Mouse (Mus musculus): Measurements from ENCODE around the gene Cep290. TPM values are rescaled to one million over a fixed set of nuclear protein-coding genes. Genes with fewer than 3 reads are reported as not detected.

Cep290 gene
- total and polyA plus RNA-seq, 3 experiments, result 0.30 TPM; not detected in 2

DNA sequence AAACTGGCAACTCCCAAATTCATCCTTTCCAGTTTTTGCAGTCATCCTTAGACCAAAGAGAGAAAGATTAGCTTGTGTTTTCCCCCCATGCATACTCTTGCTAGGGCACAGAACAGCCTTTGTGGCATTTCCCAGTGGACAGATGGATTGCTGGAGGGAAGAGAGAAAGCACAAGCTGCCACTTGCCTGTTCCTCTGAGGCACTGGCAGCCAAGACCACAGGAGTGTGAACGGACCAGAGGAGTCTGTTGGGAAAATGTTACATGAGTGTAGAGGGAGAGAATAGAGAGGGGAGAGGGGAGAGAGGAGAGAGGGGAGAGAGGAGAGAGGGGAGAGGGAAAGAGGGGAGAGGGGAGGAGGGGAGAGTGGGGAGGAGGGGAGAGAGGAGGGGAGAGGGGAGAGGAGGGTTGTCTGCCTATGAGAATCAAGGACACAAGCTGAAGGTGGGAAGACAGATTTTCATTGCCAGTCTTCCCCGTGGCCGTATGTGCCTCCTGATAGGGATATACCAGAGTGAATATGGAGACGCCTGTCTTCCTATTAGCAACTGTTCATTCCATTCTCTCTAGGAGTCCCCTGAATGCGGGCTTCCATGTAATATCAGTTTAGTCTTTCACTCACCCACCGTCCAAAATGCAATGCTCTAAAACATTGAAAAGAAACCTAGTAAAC is 130.0 kb downstream of the Cep290 start:
- in situ Hi-C loops (cut with MboI; ENCODE audit: low pct_ligation_motif_present, low pct_unique_long_range_greater_than_20kb, low sequenced_read_pairs), result no loop called here
- Histone ChIP-seq H3K4me1 (ENCODE audit: control insufficient read depth in 1 of 2, insufficient read depth in 2 of 2) (no peaks in the 10 kb centered on the region), H3K79me2 (replicated peaks; ENCODE audit: control insufficient read depth, extremely low read depth, insufficient read depth, poor library complexity, severe bottlenecking) (no peaks in the 10 kb centered on the region), H3K27ac (ENCODE audit: insufficient read depth, low read depth) (no peak overlapping the region), H3K4me3 (replicated peaks in 1 of 3; ENCODE audit: low read depth in 2 of 3, low read length in 2 of 3, poor library complexity in 1 of 3) (no peak overlapping the region), H3K9ac (ENCODE audit: insufficient read depth, low read depth) (no peak overlapping the region), H3K36me3 (replicated peaks in 1 of 2; ENCODE audit: control insufficient read depth in 1 of 2, insufficient read depth in 1 of 2, low read length in 1 of 2) (no peaks in the 10 kb centered on the region), H3K4me2 (ENCODE audit: insufficient read depth, low read depth, poor library complexity, severe bottlenecking) (no peak overlapping the region), H3K27me3 (replicated peaks) (no peaks in the 10 kb centered on the region), H3K9me3 (replicated peaks; ENCODE audit: low read length) (peaks cover 44% of the 10 kb centered on the region)
- TF ChIP-seq ZKSCAN1 (IDR thresholded peaks at IDR 0.05; ENCODE audit: borderline replicate concordance, low read depth, low read length) (no peak), JUND (conservative IDR thresholded peaks at IDR 0.05; ENCODE audit: low read depth, low read length) (no peak), RAD21 (IDR thresholded peaks at IDR 0.05; ENCODE audit: low read depth, low read length) (no peak), MAFK (IDR thresholded peaks at IDR 0.05; ENCODE audit: insufficient replicate concordance, low read length) (no peak), CHD1 (IDR thresholded peaks at IDR 0.05; ENCODE audit: low read depth, low read length) (no peak), UBTF (IDR thresholded peaks at IDR 0.05; ENCODE audit: low read depth, low read length) (no peak), ZMIZ1 (IDR thresholded peaks at IDR 0.05; ENCODE audit: low read depth, low read length) (no peak), NELFE (IDR thresholded peaks at IDR 0.05; ENCODE audit: low read depth, low read length) (no peak), EP300 (IDR thresholded peaks at IDR 0.05; ENCODE audit: low read length) (no peak), KAT2A (IDR thresholded peaks at IDR 0.05; ENCODE audit: insufficient replicate concordance, low read length) (no peak), CTCF (conservative IDR thresholded peaks at IDR 0.05 in 1 of 2, IDR thresholded peaks at IDR 0.05 in 1 of 2; ENCODE audit: low read depth in 2 of 2, low read length in 2 of 2) (no peak), TCF12 (IDR thresholded peaks at IDR 0.05; ENCODE audit: low read depth, low read length) (no peak), BHLHE40 (IDR thresholded peaks at IDR 0.05; ENCODE audit: low read depth, low read length) (no peak), MXI1 (IDR thresholded peaks at IDR 0.05; ENCODE audit: low read depth, low read length) (no peak), JUN (IDR thresholded peaks at IDR 0.05; ENCODE audit: insufficient read depth, low read depth, low read length) (no peak), IRF4 (IDR thresholded peaks at IDR 0.05; ENCODE audit: low read depth, low read length) (no peak), MYC (IDR thresholded peaks at IDR 0.05; ENCODE audit: low read depth, low read length) (no peak), NRF1 (IDR thresholded peaks at IDR 0.05; ENCODE audit: low read depth, low read length) (no peak)
- DNase-seq (ENCODE audit: extremely low read depth), result no peak
- dilution Hi-C loops (cut with MboI; ENCODE audit: extremely low pct_ligation_motif_present, extremely low pct_unique_long_range_greater_than_20kb, low sequenced_read_pairs), result no loop called here

DNA sequence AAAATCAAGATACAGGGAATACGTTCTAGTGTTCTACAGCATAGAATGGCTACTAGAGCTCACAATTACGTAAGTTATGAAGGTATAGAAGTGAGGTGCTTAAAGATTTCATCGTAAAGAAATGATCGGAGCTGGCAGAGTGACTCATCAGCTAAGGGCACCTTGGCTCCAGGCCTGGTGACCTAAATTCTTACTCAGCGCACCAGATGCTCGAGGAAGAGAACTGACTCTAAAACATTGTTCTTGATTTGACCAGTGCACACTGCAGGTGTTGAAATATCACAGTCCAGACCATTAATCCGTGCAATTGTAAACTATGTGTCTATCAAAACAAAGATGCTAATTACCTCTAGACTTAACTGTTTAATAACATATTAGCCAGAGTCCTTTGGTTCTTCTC is 132.1 kb downstream of the Cep290 start:
- no peak overlapping the region for H3K9ac ChIP-seq (ENCODE audit: insufficient read depth, low read depth)
- in situ Hi-C loops (cut with MboI; ENCODE audit: low pct_ligation_motif_present, low pct_unique_long_range_greater_than_20kb, low sequenced_read_pairs), result no loop called here
- no peak overlapping the region for H3K4me2 ChIP-seq (ENCODE audit: insufficient read depth, low read depth, poor library complexity, severe bottlenecking)
- DNase-seq (ENCODE audit: extremely low read depth), result no peak
- TF ChIP-seq ZMIZ1 (IDR thresholded peaks at IDR 0.05; ENCODE audit: low read depth, low read length), result no peak
- H3K9me3 ChIP-seq (replicated peaks; ENCODE audit: low read length), result peaks cover 34% of the 10 kb centered on the region
- H3K4me1 ChIP-seq (ENCODE audit: control insufficient read depth in 1 of 2, insufficient read depth in 2 of 2), result no peaks in the 10 kb centered on the region
- H3K79me2 ChIP-seq (replicated peaks; ENCODE audit: control insufficient read depth, extremely low read depth, insufficient read depth, poor library complexity, severe bottlenecking), result no peaks in the 10 kb centered on the region
- H3K27ac ChIP-seq (ENCODE audit: insufficient read depth, low read depth), result no peak overlapping the region
- no peaks in the 10 kb centered on the region for H3K36me3 ChIP-seq (replicated peaks in 1 of 2; ENCODE audit: control insufficient read depth in 1 of 2, insufficient read depth in 1 of 2, low read length in 1 of 2)
- dilution Hi-C loops (cut with MboI; ENCODE audit: extremely low pct_ligation_motif_present, extremely low pct_unique_long_range_greater_than_20kb, low sequenced_read_pairs), result no loop called here
- no peaks in the 10 kb centered on the region for H3K27me3 ChIP-seq (replicated peaks)
- no peak overlapping the region for H3K4me3 ChIP-seq (replicated peaks in 1 of 3; ENCODE audit: low read depth in 2 of 3, low read length in 2 of 3, poor library complexity in 1 of 3)
